Mouse (Mus musculus) spleen, embryonic (tissue): ENCODE data around the gene Nucb1.
"Not testable (repeated sequence)": the region's sequence is repeated elsewhere in the genome, so short reads cannot be mapped to it uniquely, and the experiment has no call there.

Experiments
- CTCF ChIA-PET: fragments of 350-600 bp; sonication (Branson Sonifier 250); formaldehyde crosslinking; loops from one replicate; lab custom pipeline; 2022; lab: Charles Lee

The Nucb1 gene

DNA sequence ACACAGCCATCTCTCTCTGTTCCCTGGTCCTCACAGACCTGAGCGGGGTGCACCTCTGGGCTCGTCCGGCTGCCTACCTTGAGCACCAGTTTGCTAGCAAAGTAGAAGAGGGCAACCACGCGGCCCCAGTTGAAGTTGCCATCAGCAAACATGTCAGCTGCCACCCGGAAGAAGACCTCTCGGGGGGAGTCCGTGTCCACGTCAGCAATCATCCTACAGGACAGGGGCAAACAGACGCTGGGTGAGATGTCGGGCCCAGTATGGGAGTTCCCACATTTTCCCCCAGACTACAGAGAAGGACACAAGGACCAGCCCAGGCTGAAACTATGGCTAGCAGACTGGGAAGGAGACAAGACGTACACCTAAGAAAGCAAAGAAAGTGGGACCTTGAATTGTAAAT is 45.1 kb downstream of the Nucb1 start:
- CTCF ChIA-PET: interaction anchor here (0.6 kb wide), 1 partner anchor 18 kb away, joined by 3 read pairs; no protein-coding TSS in a partner anchor

DNA sequence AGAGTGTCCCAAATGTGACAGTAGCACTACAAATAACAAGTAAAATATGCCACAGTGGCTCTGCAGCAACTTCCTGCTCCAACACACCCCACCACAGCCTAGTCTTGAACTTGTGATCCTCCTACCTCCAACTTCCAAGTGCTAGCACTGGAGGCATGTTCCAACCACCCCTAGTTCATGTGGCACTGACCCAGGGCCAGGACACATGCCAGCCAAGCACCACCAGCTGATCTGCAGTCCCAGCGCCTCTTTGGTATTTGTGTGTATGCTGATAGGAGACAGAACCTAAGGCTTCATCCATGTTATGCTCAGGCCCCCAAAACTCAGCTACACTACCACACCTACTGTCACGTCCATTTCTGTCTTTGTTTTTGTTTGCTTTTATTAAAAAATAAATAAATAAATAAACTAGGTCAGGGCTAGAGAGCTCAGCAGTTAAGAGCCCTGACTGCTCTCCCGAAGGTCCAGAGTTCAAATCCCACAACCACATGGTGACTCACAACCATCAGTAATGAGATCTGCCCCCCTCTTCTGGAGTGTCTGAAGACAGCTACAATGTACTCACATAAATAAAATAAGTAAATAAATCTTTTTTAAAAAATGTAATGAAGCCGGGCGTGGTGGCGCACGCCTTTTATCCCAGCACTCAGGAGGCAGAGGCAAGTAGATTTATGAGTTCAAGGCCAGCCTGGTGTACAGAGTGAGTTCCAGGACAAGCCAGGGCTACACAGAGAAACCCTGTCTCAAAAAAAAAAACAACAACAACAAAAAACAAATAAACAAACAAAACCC is 46.0 kb downstream of the Nucb1 start:
- CTCF ChIA-PET: interaction anchor here (0.6 kb wide), 1 partner anchor 19 kb away, joined by 3 read pairs; no protein-coding TSS in a partner anchor

DNA sequence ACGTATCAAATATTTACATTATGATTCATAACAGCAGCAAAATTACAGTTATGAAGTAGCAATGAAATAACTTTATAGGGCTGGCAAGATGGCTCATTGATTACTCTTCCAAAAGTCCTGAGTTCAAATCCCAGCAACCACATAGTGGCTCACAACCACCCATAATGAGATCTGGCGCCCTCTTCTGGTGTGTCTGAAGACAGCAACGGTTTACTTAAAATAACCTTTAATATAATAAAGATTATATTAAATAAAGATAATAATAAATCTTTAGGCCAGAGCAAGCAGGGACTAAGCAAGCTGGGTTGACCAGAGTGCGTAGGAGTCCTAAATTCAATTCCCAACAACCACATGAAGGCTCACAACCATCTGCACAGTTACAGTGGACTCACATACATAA is 47.3 kb downstream of the Nucb1 start:
- CTCF ChIA-PET: interaction anchor here (0.5 kb wide), 1 partner anchor 1168 kb away, joined by 4 read pairs; no protein-coding TSS in a partner anchor

- CTCF ChIA-PET: no interaction called here
Observed at GRCm38 (mm10) chr7:45462325-45462724, 47.9 kb downstream of the Nucb1 start.

GRCm38 (mm10) chr7:45461781-45462180 is 48.4 kb downstream of the Nucb1 start:
- CTCF ChIA-PET: no interaction called here

DNA sequence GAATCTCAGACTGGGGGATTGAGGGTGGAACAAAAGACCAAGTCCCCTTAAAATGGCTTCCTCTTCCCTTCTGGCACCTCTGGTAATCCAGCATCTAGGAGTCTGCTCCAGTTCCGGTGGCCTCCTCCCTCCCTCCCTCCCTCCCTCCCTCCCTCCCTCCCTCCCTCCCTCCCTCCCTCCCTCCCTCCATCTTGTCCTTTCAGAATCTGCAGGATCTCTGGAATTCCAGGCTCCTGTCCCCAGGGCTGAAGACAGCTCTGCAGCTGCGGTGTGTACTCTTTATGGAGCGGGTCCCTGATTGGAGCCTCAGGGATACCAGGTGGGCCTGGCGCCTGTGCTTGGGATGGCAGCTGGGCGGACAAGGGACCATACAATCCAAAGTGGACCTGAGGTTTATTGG is 48.9 kb downstream of the Nucb1 start:
- CTCF ChIA-PET: no interaction called here

DNA sequence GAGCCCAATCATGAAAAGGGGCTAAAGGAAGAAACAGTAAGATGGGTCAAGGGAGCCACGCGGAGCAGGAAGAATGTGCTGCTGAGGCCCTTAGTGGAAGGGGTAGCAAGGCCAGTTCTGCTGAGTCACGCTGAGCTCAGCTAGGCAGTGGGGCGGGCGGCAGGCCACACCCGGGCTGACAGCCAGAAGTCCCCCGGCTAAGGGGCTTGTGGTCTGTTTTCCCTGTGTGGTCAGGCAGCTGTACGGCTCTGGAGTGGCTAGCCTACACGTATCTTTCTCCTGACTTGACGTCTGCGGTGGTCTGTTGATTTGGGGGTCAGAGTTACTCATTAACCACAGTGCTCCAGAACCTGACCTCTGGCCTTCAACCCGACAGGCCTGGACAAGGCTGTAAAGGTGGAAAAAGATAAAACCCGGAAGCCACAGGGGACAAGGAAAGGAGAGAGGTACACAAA is 49.3 kb downstream of the Nucb1 start:
- CTCF ChIA-PET: no interaction called here

DNA sequence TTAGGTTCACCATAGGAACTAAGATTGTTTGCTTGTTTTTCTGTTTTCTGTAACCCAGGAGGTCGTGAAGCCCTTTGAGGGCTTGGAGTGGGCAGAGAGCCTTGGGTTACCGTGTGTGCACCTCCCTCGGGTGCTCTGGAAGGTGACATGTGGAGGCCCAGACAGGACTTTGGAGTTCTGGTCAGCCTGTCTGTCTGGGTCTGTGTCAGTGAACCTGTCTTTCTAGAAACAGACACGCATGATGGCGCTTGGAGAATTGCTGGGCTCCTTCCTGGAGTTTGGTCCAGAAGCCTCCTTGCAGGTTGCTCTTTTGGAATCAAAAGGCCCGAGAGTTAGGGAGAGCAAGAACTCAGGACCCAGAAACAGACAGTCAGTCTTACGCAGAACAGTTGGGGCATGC is 49.8 kb downstream of the Nucb1 start:
- CTCF ChIA-PET: no interaction called here

DNA sequence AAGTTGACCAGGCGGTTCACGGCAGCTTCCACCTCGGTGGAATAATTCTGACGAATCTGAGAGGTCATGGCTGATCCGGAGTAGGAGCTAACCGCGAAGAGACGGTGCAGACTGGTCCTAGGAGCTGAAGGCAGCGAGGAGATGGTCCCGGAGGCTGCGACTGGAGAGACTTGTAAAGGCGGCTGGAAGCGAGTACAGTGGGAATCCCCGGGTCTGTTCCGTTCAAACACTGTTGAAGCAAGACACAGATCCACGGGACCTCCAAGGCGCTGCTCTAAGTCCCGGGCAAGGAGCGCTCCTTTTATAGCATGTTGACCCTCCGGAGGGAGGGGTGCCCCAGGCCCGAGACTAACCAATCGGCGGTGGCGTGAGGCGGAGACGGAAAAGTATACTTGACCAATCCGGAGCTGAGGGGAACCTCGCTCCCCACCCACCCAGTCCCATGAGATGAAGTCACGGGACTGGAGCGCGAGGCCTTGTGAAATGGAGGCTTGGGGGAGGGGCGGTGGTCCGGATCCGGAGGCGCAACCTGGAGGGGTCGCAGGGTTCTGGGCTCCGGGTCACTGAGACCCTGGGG is 50.6 kb downstream of the Nucb1 start, which contains the start of gene Ftl1:
Gene Ftl1, minus strand, starts transcription at position 321 of the 577 bp plus-strand sequence.
- CTCF ChIA-PET: not testable (repeated sequence)

GRCm38 (mm10) chr7:45458748-45459563 is 51.2 kb downstream of the Nucb1 start:
- CTCF ChIA-PET: no interaction called here

DNA sequence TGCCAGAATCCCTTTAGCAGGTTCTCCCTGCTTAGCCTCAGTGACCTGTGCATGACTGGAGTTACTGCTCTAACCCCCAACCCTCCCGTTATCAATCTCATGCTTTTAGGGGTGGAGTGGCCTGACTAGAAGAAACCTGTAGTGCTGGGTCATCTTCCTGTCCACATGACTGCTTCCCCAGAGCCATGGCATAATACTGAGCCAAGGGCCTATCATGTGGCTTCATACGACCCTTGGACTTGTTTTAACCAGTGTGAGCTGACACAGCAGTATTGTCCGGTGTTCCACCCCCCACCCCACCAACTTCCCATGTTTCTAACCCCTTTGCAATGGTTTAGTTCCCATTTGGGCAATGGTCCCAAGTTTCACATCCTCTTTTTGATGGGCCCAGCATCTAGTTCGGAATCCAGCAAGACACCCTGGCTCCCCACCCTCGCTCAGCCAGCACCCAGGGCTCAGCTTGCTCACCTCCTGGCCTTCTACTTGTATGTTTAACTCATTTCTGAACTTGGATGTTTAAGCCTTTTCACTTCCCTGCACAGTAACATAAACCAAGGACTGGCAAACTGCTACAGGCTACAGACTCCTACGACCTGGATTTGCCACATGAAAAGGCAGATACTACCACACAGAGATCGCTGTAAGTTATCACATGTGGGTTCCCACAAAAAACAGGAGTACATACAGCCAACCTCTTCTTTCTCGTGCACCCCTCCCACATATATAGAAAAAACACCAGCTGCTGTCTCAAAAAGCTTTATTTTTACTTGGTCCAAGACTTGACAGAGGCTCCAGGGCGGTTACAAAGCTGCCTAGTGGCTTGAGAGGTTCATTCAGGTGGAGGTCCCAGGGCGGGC is 52.8 kb downstream of the Nucb1 start:
- CTCF ChIA-PET: interaction anchor here (0.6 to 1.2 kb wide), 3 partner anchors 21 to 349 kb away, joined by 3 to 5 read pairs (median 4); partner anchors contain the start of gene Kcna7

GRCm38 (mm10) chr7:45456721-45457203 is 53.4 kb downstream of the Nucb1 start:
- CTCF ChIA-PET: interaction anchor here (0.6 to 1.2 kb wide), 2 partner anchors 21 to 52 kb away, joined by 3 to 4 read pairs; partner anchors contain the start of gene Kcna7

DNA sequence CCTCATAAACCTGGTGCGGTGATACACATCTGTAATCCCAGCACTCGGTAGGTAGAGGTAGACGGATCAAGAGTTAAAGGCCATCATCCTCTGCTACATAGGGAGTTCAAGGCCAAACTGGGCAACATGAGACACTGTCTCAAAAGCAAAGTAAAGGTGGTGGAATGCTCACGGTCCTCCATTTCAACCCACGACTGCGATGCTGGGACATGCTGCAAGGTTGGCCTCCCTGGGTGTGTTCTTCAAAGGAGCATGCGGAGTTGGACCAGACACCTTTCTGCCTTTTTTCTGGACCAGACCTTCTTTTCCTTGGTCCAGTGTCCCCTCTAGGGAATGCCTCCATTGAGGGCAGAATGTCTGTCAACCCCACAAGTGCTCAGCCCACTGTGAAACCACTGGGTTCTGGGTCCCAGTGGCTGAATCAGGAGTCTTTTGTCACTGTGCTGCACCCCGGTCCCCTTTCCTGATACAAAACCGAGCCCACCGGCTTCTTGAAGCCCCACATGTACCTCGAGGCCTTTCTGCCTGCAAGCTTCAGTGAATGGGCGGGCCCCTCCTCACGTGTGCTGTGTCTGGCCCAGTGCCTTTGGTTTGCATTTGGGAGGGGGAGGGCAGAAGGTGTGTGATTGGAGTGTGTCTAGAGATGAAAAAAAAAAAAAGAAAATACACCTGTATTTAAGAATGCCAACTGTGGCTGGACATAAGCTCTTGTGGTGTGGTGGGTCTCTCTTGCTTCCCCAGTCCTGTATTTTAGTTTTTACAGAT is 54.1 kb downstream of the Nucb1 start:
- CTCF ChIA-PET: interaction anchor here (1.2 kb wide), 1 partner anchor 20 kb away, joined by 4 read pairs; no protein-coding TSS in a partner anchor

DNA sequence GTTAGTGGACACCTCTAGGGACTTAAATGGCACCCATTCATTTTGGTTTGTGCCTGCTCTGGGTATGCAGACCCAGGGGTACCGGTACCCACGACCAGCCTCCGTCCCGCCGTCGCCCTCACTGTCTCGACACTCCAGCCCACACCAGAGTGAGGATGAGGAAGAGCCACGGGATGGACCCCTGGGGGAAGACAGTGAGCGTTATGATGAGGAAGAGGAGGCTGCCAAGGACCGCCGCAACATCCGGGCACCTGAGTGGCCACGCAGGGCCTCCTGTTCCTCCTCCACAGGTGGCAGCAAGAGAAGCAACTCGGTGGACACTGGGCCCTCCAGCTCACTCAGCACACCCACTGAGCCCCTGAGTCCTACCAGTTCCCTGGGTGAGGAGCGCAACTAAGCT is 55.2 kb downstream of the Nucb1 start:
- CTCF ChIA-PET: no interaction called here

DNA sequence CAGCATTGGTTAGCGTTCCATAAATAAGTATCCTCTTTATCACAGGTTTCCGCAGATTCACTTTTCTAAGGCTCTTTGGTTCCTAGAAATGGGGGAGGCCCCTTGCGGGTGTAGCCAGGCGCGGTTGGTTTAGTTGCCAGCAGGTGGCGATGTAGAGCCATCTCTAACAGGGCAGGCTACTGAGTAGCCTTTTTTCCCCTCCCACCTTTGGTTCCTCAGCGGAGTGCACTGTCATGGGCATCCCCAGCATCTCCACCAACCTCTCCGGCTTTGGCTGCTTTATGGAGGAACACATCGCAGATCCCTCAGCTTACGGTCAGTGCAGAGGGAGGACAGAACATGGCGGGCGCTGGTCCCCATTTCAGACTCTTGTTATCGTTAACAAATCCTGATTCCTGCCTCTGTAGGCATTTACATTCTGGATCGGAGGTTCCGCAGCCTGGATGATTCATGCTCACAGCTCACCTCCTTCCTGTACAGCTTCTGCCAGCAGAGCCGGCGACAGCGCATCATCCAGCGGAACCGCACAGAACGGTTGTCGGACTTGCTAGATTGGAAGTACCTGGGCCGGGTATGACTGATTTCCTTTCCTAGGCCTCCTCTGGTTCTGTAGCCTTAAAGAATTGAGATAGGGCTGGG is 58.7 kb downstream of the Nucb1 start:
- CTCF ChIA-PET: no interaction called here

DNA sequence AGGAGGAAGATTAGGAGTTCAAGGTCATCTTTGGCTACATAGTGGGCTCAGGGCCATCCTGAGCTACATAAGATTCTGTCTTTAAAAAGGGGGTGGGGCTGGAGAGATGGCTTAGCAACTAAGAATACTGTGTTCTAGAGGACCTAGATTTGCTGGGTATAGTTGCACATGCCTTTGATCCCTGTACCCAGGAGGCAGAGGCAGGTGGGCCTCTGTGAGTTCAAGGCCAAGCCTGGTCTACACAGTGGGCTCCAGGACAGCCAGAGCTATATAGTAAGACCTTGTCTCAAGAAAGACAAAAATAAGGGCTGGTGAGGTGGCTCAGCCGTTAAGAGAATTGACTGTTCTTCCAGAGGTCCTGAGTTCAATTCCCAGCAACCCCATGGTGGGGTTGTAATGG is 60.2 kb downstream of the Nucb1 start:
- CTCF ChIA-PET: interaction anchor here (0.5 to 0.7 kb wide), 3 partner anchors 38 to 604 kb away, joined by 4 to 7 read pairs (median 6); no protein-coding TSS in a partner anchor

DNA sequence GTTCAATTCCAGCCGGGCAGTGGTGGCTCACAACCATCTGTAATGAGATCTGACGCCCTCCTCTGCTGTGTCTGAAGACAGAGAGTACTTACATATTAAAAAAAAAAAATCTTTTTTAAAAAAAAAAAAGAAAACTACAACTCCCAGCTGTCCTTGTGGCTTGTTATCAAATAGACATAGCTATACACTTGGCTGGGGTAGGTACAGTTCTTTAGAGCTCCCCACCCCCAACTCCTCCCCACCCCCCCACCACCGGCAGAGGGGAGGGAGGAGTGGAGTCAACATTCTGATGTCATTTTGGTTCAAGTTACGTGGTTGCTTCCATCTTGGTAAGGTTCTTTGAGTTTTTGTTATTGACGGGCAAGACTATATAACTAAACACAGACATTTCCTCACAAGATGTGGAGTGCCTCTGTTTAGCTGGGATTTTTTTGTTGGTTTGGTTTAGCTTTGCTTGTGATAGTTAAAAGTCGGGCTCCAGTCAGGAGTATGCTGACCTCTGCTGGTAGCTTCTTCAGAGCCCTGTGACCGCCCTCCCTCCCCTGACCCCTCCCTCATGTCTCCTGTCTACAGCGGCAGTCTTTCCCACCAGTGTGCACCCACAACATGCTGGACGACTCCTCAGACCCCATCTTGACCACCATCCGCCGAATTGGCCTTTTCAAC is 62.7 kb downstream of the Nucb1 start:
- CTCF ChIA-PET: interaction anchor here (1.2 kb wide), 1 partner anchor 26 kb away, joined by 3 read pairs; no protein-coding TSS in a partner anchor

DNA sequence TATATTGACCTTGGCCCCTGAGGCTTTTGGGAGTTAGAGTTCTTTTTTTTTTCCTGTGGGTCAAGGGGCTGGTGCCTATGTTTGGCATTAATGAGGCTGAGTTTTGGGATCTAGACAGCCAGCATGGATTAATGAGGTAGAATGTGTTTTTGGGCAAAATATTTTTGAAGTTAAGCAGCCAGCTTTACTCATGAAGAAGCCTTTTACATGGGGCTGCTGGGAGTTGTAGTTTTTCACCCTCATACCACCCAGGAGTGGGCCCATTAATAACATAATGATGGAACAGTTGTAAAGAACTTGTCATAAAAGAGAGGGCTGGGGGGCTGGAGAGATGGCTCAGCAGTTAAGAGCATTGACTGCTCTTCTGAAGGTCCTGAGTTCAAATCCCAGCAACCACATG is 63.6 kb downstream of the Nucb1 start:
- CTCF ChIA-PET: interaction anchor here (0.5 to 1.2 kb wide), 2 partner anchors 27 to 94 kb away, joined by 3 to 4 read pairs; no protein-coding TSS in a partner anchor
